Mouse (Mus musculus) heart, embryonic 15.5 days (tissue): ENCODE data around the gene Lnpep. TPM values are rescaled to one million over a fixed set of nuclear protein-coding genes. Genes with fewer than 3 reads are reported as not detected.
"Not testable (repeated sequence)": the region's sequence is repeated elsewhere in the genome, so short reads cannot be mapped to it uniquely, and the experiment has no call there.

Experiments used
- ATAC-seq: fragments of 200-750 bp; cut with Nextera tagmentation; replicated peaks from 2 replicates; pipeline ENCODE4 v1.8.0; 2017; ENCODE audit warnings: low read depth, moderate TSS enrichment; ENCODE audit not compliant: insufficient number of reproducible peaks, insufficient read depth, low FRiP score
- H3K27ac ChIP-seq: fragments of 300-500 bp; sonication (generic); 2 replicates; pipeline ENCODE4 v1.5.1; 2015; ENCODE audit warnings: mild to moderate bottlenecking, inconsistent platforms
- H3K27me3 ChIP-seq: fragments of 300-500 bp; sonication (generic); 2 replicates; pipeline ENCODE4 v1.6.1; 2015; ENCODE audit warnings: inconsistent platforms
- H3K36me3 ChIP-seq: fragments of 300-500 bp; sonication (generic); 2 replicates; pipeline ENCODE4 v1.6.1; 2015; ENCODE audit warnings: mild to moderate bottlenecking, inconsistent platforms
- H3K4me1 ChIP-seq: fragments of 300-500 bp; sonication (generic); replicated peaks from 2 replicates; pipeline ENCODE4 v1.6.1; 2015; ENCODE audit warnings: inconsistent platforms
- H3K4me2 ChIP-seq: fragments of 300-500 bp; sonication (generic); 2 replicates; pipeline ENCODE4 v1.6.1; 2015; ENCODE audit warnings: inconsistent platforms, mild to moderate bottlenecking, moderate library complexity
- H3K4me3 ChIP-seq: fragments of 300-500 bp; sonication (generic); 2 replicates; pipeline ENCODE4 v1.5.1; 2015; ENCODE audit warnings: mild to moderate bottlenecking, inconsistent platforms
- H3K9ac ChIP-seq: fragments of 300-500 bp; sonication (generic); 2 replicates; pipeline ENCODE4 v1.6.1; 2015; ENCODE audit warnings: mild to moderate bottlenecking, inconsistent platforms
- H3K9me3 ChIP-seq: fragments of 300-500 bp; sonication (generic); replicated peaks from 2 replicates; pipeline ENCODE4 v1.6.1; 2016; ENCODE audit warnings: inconsistent platforms
- whole genome bisulfite sequencing: fragments of 180-500 bp; shearing (Covaris S2); methylation state at CpG from one replicate; pipeline ENCODE4 v1.1.7; 2015; ENCODE audit warnings: mixed read lengths; 5-methylcytosine and 5-hydroxymethylcytosine counted together
- polyA plus RNA-seq: library from polyadenylated mRNA; unstranded; fragments of >200 nt; fragmentation: Nextera tagmentation; extraction: Ambion mirVana; gene quantifications from 2 replicates; pipeline ENCODE4 v1.2.1, GENCODE M21; 2015

Gene Lnpep
- polyA plus RNA-seq, result 11.0 and 12.3 TPM in 2 replicates

GRCm38 (mm10) chr17:17624957-17625586 lies at the start of gene Lnpep:
TSS of gene Lnpep (minus strand) at chr17:17625050.
- under 1% methylated on average over 44 of the region's 44 CpGs for WGBS
- peaks cover 12% of the 10 kb centered on the region for H3K4me1 ChIP-seq
- H3K36me3 ChIP-seq, result no peaks in the 10 kb centered on the region
- H3K27me3 ChIP-seq, result no peaks in the 10 kb centered on the region
- H3K9ac ChIP-seq, result peak within 1 kb of the TSS; percentile 98
- no peaks in the 10 kb centered on the region for H3K9me3 ChIP-seq
- peak within 1 kb of the TSS; percentile 74 for H3K4me2 ChIP-seq
- peak; percentile 90 for ATAC-seq
- peak within 1 kb of the TSS; percentile 100 for H3K27ac ChIP-seq
- peak within 1 kb of the TSS; percentile 98 for H3K4me3 ChIP-seq

GRCm38 (mm10) chr17:17655829-17656176 lies 31.0 kb upstream of the Lnpep start:
- Histone ChIP-seq H3K4me3 (no peak overlapping the region), H3K27ac (no peak overlapping the region), H3K4me2 (no peak overlapping the region), H3K9me3 (no peaks in the 10 kb centered on the region), H3K36me3 (no peaks in the 10 kb centered on the region), H3K4me1 (no peaks in the 10 kb centered on the region), H3K9ac (no peak overlapping the region), H3K27me3 (no peaks in the 10 kb centered on the region)
- WGBS, result 43% methylated on average over 2 of the region's 2 CpGs
- ATAC-seq, result no peak

DNA sequence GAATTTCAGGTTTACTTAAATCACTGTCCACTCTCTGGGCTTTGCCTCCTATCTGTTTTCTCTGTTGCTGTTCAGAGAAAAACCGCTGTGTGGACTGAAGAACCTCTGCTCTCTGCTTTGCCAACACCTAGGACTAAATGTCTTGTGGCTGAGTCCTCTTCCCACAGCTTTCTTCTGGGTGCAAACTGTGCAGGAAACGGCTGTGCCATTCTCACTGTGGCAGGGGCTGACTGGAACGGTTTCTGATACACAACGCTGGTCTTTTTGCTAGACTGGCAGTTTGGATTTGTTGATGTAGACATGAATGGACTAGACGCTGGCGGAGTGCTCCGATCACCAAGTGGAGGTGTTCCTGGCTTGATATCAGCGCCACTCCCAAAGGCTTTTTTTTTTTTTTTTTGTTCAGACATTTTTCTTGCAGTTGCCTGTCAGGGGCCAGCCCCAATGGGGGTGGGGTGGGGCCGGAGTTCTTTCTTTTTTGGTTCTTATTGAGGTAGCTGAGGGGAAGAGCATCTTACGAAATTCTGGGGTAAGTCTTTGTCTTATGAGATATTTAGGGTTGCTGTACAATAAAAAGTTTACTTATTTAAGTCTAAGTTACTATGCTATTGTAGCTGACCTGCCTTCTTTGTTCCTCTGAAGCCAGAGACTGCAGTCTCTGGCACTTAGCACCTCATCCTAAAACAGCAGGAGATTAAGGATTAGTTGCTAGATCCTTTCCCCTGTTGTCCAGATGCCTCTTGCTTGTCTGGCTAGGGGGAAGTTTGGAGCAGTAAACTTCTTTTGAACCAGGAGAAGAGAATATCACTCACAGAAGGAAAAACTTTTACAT lies 30.4 kb upstream of the Lnpep start:
- H3K9ac ChIP-seq, result no peak overlapping the region
- WGBS, result 12% methylated on average over 10 of the region's 10 CpGs
- H3K4me3 ChIP-seq, result peak overlapping the region; percentile 24

DNA sequence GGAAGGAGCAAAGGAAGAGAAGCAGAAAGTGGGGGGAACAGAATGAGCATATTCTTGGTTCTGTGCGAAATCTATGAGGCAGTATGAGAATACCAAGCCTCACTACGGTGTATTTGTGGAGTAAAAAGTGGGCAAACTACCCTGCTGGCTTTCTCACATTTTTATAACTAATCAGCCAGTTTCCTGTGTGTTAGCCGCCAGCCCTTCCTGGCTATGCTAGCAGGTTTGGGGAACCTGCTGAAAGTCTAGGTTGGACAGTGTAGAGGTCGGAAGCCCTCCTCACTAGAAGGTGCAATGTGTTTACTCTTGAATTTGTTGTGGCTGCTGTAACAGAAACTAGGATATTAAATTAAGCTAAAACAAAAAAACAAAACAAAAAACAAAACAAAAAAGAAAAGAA lies 27.7 kb upstream of the Lnpep start:
- Histone ChIP-seq H3K4me1 (no peaks in the 10 kb centered on the region), H3K27me3 (no peaks in the 10 kb centered on the region), H3K36me3 (no peaks in the 10 kb centered on the region), H3K27ac (no peak overlapping the region), H3K4me2 (no peak overlapping the region), H3K4me3 (no peak overlapping the region), H3K9me3 (no peaks in the 10 kb centered on the region), H3K9ac (no peak overlapping the region)
- no peak for ATAC-seq
- WGBS, result 62% methylated on average over 4 of the region's 4 CpGs

More for the DNA sequence above, 30.4 kb upstream of the Lnpep start:
- H3K4me2 ChIP-seq, result peak overlapping the region; percentile 36
- no peak overlapping the region for H3K27ac ChIP-seq
- H3K36me3 ChIP-seq, result no peaks in the 10 kb centered on the region
- ATAC-seq, result no peak
- H3K4me1 ChIP-seq, result no peaks in the 10 kb centered on the region
- H3K9me3 ChIP-seq, result no peaks in the 10 kb centered on the region
- H3K27me3 ChIP-seq, result no peaks in the 10 kb centered on the region

- WGBS, result 2% methylated on average over 3 of the region's 3 CpGs
- Histone ChIP-seq H3K27me3 (no peaks in the 10 kb centered on the region), H3K4me3 (no peak overlapping the region), H3K4me2 (no peak overlapping the region), H3K4me1 (no peaks in the 10 kb centered on the region), H3K27ac (no peak overlapping the region), H3K9ac (no peak overlapping the region), H3K36me3 (no peaks in the 10 kb centered on the region), H3K9me3 (no peaks in the 10 kb centered on the region)
- ATAC-seq, result 0 out of 2 replicates have a peak, but pooled peaks have one; percentile 27
These were observed 20.9 kb upstream of the Lnpep start for GRCm38 (mm10) chr17:17645738-17646137.

DNA sequence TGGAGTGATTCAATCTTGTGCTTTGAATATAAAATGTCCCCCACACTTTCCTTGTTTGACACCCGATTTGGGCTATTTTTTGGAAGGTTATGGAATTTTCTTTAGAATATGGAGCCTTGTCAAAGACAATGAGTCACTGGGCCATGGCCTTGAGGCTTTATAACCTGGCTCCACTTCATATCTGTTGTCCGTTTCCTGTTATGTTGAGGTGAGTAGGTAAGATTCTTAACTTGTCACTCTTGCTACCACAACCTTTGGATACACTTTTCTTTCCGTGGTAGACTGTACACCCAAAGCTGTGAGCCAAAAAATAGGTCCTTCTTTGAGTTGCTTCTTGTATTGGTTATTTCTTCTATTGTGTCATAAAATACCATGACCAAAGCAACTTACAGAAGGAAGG lies 12.5 kb upstream of the Lnpep start:
- no peaks in the 10 kb centered on the region for H3K9me3 ChIP-seq
- no peak overlapping the region for H3K4me3 ChIP-seq
- ATAC-seq, result no peak
- H3K4me1 ChIP-seq, result no peaks in the 10 kb centered on the region
- no peaks in the 10 kb centered on the region for H3K27me3 ChIP-seq
- H3K9ac ChIP-seq, result no peak overlapping the region
- WGBS, result 64% methylated on average over 3 of the region's 3 CpGs
- no peak overlapping the region for H3K4me2 ChIP-seq
- H3K36me3 ChIP-seq, result no peaks in the 10 kb centered on the region
- H3K27ac ChIP-seq, result no peak overlapping the region

- Histone ChIP-seq H3K36me3 (no peaks in the 10 kb centered on the region), H3K27me3 (no peaks in the 10 kb centered on the region), H3K9ac (no peak overlapping the region), H3K4me3 (no peak overlapping the region), H3K27ac (no peak overlapping the region), H3K9me3 (no peaks in the 10 kb centered on the region), H3K4me2 (no peak overlapping the region), H3K4me1 (no peaks in the 10 kb centered on the region)
- no peak for ATAC-seq
- WGBS, result 21% methylated on average over 3 of the region's 3 CpGs
These were observed 11.3 kb upstream of the Lnpep start for GRCm38 (mm10) chr17:17636147-17636546.

DNA sequence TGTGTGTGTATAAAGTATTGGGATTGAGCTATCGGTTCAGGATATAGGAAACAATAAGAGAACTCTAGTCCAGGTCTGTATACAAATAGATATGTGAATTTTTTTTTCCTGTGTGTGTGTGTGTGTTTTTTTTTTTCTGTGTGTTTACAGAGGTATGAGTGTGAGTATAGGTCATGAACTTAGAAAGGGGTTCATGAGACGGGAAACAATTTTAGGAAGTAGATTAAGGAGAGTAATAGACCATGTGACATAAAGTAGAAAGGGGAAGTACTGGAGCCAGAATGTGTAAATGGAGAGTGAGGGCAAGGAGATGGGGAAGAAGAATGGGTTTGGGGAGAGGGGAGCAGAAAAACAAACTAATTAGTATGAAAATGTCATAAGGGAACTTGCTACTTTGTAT lies 9.2 kb upstream of the Lnpep start:
- 71% methylated on average over 2 of the region's 2 CpGs for WGBS
- no peak for ATAC-seq
- Histone ChIP-seq H3K36me3 (no peaks in the 10 kb centered on the region), H3K4me2 (no peak overlapping the region), H3K4me3 (no peak overlapping the region), H3K9me3 (no peaks in the 10 kb centered on the region), H3K27me3 (no peaks in the 10 kb centered on the region), H3K9ac (no peak overlapping the region), H3K4me1 (no peaks in the 10 kb centered on the region), H3K27ac (no peak overlapping the region)

- Histone ChIP-seq H3K9me3 (no peaks in the 10 kb centered on the region), H3K27me3 (no peaks in the 10 kb centered on the region)
These were observed 7.1 kb upstream of the Lnpep start for GRCm38 (mm10) chr17:17631985-17632384.

GRCm38 (mm10) chr17:17628237-17628879 lies 3.5 kb upstream of the Lnpep start:
- not testable (repeated sequence) for H3K4me2 ChIP-seq, ATAC-seq, H3K27ac ChIP-seq, H3K27me3 ChIP-seq, H3K4me1 ChIP-seq, H3K36me3 ChIP-seq, H3K9ac ChIP-seq, H3K4me3 ChIP-seq, H3K9me3 ChIP-seq
- 91% methylated on average over 7 of the region's 7 CpGs for WGBS

More at GRCm38 (mm10) chr17:17631985-17632384, 7.1 kb upstream of the Lnpep start:
- no peak overlapping the region for H3K27ac ChIP-seq
- no peak overlapping the region for H3K9ac ChIP-seq
- no peak overlapping the region for H3K4me3 ChIP-seq
- no peaks in the 10 kb centered on the region for H3K4me1 ChIP-seq
- ATAC-seq, result no peak
- H3K36me3 ChIP-seq, result no peaks in the 10 kb centered on the region
- no peak overlapping the region for H3K4me2 ChIP-seq

DNA sequence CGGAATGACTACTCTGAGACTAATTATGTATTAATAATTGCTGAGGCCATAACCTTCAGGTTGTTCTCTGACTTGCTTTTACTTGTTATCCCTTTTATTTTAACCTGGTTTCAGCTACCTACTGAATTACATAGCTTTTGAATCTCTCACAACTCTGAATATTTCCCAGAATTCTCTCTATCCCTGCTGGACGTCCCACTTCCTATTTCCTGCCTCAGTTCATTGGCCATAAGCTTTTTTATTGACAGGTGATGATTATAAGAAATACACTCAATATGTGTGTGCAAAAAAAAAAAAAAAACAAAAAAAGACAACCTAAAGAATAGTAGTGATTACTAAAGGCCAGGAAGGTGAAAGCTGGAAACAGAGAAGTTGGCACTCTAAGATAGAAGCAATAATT lies 2.7 kb upstream of the Lnpep start:
- 90% methylated on average over 2 of the region's 2 CpGs for WGBS
- Histone ChIP-seq H3K9me3 (no peaks in the 10 kb centered on the region), H3K27me3 (no peaks in the 10 kb centered on the region), H3K4me1 (peaks cover 5% of the 10 kb centered on the region), H3K4me3 (no peak overlapping the region), H3K36me3 (no peaks in the 10 kb centered on the region), H3K9ac (no peak overlapping the region), H3K4me2 (no peak overlapping the region), H3K27ac (no peak overlapping the region)
- no peak for ATAC-seq
